Mouse (Mus musculus): Measurements from ENCODE around the gene Man1b1. TPM values are rescaled to one million over a fixed set of nuclear protein-coding genes. Genes with fewer than 3 reads are reported as not detected.

The Man1b1 gene
- polyA plus RNA-seq (2012; rRNA removed) = 27.5 and 31.2 TPM in 2 replicates

GRCm38 (mm10) chr2:25332286-25333160, at the start of gene Man1b1:
Gene Man1b1 (plus strand): TSS chr2:25332338.
- under 1% methylated on average over 78 of the region's 78 CpGs for WGBS
- DNase-seq (ENCODE audit: low read depth, low spot score) = peak; percentile 98

DNA sequence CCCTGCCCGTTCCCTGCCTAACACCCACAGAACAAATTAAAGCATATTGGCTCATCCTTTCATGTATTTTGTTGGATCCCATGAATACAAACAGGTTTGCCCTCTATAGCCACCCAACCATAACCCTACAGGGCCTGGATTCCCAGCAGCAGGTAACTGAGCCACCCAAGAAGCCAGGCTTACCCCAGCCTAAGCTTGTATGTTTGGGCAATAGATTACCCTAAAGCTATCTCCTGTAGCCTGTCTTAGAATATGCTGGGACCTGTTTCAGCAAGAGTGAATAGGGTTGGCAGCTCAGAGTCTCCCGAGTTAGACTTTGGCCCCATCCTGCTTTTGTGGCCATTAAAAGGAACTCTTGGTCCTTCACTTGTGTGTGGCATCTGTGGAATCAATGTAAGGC, 46.6 kb upstream of the Man1b1 start:
- WGBS = 41% methylated on average over 2 of the region's 2 CpGs
- DNase-seq (ENCODE audit: low read depth, low spot score) = no peak

- WGBS = 26% methylated on average over 1 of the region's 1 CpGs
- DNase-seq (ENCODE audit: low read depth, low spot score) = no peak
Observed at GRCm38 (mm10) chr2:25286314-25286713, 45.8 kb upstream of the Man1b1 start.

DNA sequence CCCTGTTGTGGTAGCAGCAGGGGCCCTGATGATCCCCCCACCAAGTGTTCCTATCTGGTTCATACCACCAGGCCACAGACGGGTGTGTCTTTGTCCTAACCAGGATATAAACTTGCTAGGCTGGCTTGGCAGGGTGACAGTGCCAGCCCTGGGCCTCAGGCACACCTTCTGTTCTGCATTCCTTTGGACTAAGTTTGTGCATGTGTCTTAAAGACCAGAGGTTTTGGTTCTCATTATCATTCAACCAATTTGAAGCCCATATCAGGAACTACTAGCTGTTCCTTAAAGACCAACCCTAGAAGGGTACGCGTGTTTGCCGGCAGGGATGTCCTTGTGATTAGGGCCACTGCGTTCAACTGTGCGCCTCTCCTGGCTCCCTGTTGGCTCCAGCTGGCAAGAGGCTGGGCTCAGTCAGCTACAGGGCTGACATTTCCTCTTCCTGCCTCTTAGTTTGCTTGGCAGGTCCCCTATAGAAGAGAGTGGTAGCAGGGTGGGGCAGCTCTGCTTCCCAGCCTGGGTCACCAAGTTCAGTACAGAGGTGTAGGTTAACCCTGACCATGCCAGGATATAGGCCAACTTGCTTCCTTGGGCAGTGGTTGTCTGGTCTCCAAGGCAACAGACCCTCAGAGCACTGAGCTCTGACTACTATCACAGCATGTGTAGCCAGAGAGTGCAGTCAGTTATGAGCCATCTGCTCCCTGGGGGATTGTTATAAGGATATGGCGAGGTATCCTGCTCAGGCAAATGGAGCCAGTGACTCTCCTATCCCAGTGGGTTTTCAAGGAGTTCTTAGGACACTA, 45.1 kb upstream of the Man1b1 start:
- 16% methylated on average over 7 of the region's 7 CpGs for WGBS
- no peak for DNase-seq (ENCODE audit: low read depth, low spot score)

GRCm38 (mm10) chr2:25287927-25288649, 44.0 kb upstream of the Man1b1 start, which contains the start of gene Tmem210:
Gene Tmem210 (plus strand): TSS chr2:25288145.
- no peak for DNase-seq (ENCODE audit: low read depth, low spot score)
- 42% methylated on average over 6 of the region's 6 CpGs for WGBS

DNA sequence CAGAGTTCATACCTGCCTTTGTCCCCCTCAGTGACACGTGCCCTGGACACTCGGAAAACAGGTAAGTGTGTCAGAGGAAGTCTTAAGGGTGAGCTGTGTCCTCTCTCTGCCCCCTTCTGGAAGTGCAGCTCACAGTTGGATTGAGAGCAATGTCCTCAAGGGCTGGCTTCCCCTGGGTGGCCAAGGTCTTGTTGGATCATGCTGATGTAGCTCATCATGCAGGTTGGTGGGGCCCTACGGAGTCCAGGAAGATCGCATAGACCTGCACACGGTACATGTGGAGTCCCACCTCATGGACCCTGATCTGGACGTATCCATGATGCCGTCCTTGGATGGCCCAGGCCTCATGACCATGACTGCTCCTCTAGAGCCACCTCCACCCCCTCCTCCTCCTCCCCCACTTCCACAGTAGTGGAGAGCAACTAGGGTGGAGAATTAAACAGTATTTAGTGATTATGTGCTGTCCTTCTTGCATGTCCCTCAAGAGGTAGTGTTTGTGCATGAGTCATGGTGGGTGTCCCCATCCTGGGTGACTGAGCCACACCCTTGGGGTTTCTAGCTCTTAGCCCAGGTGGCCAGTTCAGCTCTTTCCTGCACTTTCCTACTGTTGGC, 43.3 kb upstream of the Man1b1 start:
- DNase-seq (ENCODE audit: low read depth, low spot score) = no peak
- WGBS = 67% methylated on average over 7 of the region's 7 CpGs

DNA sequence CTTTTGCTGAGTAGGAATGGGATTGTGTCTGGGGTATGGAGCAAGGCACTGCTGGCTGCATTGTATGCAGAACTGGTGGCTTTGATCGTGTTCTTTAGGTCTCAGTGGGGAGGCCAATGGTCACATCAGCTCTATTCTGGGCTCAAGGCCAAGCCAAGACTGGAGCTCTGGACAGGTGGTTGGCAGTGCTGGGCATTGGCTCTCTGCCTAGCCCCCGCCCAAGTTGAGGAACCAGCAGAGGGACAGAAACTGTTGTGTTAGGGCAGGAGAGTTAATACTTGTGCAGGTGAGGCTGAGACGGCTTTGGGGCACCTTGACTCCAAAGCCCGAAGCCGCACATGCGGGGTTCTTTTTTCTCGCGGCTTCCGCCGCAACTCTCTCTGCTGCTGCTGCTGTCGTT, 42.5 kb upstream of the Man1b1 start, which contains the start of gene Lrrc26:
Gene Lrrc26, plus strand, starts transcription at position 265 of the 400 bp plus-strand sequence.
- WGBS = 4% methylated on average over 11 of the region's 11 CpGs
- DNase-seq (ENCODE audit: low read depth, low spot score) = peak; percentile 86

GRCm38 (mm10) chr2:25290101-25290815, 41.9 kb upstream of the Man1b1 start:
- 2% methylated on average over 54 of the region's 54 CpGs for WGBS
- DNase-seq (ENCODE audit: low read depth, low spot score) = no peak

DNA sequence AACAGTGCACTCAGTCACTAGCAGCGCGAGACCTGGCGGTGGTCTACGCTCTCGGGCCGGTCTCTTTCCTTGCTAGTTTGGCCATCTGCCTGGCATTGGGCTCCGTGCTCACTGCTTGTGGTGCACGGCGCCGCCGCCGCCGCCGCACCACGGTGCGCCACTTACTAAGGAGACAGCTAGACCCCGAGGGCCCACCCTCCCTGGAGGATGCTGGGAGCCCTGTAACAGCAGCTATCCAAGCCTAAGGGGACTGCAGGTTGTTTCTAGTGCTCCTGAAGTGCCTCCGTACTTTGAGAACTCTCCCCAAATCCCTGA, 41.4 kb upstream of the Man1b1 start:
- DNase-seq (ENCODE audit: low read depth, low spot score) = no peak
- WGBS = under 1% methylated on average over 18 of the region's 18 CpGs

DNA sequence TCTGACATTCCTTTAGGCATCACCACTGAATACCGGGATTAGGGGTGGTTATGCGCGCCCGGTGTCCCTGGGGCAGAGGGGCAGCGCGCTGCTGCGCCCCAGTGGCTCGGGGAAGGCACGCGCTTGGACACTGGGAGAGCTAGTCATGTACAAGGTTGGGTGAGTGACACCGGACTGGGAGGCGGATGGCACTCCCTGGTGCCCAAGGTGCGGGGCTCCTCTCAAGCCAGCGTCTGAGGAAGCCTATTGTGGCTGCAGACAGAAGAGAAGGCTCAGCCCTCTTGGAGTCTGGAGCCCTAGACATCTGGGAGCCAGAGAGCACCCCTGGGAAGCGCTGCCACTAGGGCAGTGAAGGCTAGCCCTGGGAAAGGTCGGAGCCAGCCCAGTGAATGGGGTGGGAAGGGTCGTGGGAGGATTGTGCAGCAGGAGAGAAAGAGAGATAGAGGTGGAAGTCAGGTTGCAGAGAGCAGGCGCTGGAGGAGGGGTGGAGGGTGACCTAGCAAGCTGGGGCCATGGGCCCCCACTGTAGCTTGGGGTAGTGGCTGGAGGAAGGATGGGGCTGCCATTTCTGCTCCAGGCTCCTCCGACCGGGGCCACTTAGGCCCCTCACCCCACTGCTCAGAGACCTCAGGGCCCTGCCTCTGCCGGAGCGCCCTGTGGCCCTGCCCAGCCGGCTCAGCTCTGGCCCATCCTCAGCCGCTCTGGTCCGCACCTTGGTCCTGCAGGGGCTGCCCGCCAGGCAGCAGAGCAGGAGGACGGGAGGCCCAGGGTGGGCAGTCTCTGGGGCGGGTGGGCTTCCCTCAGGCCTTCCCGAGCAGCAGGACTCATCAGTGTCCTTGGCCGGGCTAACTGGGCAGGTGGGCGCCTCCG, 40.7 kb upstream of the Man1b1 start:
- WGBS = 6% methylated on average over 32 of the region's 32 CpGs
- no peak for DNase-seq (ENCODE audit: low read depth, low spot score)

GRCm38 (mm10) chr2:25292054-25292544, 40.0 kb upstream of the Man1b1 start:
- WGBS = 1% methylated on average over 43 of the region's 43 CpGs
- DNase-seq (ENCODE audit: low read depth, low spot score) = no peak

- no peak for DNase-seq (ENCODE audit: low read depth, low spot score)
- 4% methylated on average over 1 of the region's 1 CpGs for WGBS
Observed at GRCm38 (mm10) chr2:25292856-25293255, 39.3 kb upstream of the Man1b1 start.

DNA sequence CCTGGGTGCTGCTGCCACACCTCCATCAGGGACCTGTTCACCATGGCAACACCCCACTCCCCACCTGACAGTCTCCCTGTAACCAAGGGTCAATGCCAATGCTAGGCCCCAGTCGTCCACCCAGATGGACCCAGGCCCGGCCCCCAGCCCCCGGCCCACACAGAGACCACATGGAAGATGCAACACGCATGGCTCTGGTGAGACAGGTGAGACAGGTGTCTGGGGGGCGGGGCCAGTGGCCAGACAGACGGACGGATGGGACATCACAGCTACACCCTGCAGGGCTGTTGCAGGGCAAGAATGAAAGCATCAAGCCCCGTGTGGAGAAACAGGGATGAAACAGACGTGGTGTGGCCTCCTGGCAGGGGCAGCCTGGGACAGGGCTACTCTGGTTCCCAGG, 38.4 kb upstream of the Man1b1 start:
- WGBS = 71% methylated on average over 9 of the region's 9 CpGs

GRCm38 (mm10) chr2:25297093-25297492, 35.0 kb upstream of the Man1b1 start:
- 72% methylated on average over 8 of the region's 8 CpGs for WGBS
- no peak for DNase-seq (ENCODE audit: low read depth, low spot score)

More for the DNA sequence above, 38.4 kb upstream of the Man1b1 start:
- DNase-seq (ENCODE audit: low read depth, low spot score) = no peak

GRCm38 (mm10) chr2:25298046-25298445, 34.1 kb upstream of the Man1b1 start:
- WGBS = 60% methylated on average over 10 of the region's 10 CpGs
- DNase-seq (ENCODE audit: low read depth, low spot score) = no peak

DNA sequence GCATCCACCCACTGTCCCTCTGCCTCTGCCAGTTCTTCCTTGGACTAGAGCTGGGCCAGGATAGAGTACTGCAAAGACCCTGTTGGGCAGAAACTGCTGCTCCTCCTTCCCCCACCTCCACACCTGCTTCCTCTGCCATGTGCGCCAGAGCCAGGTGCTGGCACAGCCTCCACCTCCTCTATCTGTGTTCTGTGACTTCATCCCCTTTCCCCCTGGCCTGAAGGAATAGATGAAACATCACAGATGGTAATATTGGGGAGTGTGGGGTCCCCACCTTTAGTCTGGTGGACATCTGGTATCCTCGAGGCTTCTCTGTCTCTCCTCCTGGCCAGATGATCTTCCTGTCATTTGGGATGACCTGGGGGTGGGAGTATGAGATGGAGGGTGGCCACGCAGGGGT, 28.7 kb upstream of the Man1b1 start:
- WGBS = 68% methylated on average over 3 of the region's 3 CpGs
- no peak for DNase-seq (ENCODE audit: low read depth, low spot score)

- no peak for DNase-seq (ENCODE audit: low read depth, low spot score)
- 69% methylated on average over 7 of the region's 7 CpGs for WGBS
Observed at GRCm38 (mm10) chr2:25303931-25304656, 28.0 kb upstream of the Man1b1 start.

Data from large intestine, adult 2 months (tissue).